ENCODE assay signal across 7 mouse cellular contexts in the genomic region with DNA sequence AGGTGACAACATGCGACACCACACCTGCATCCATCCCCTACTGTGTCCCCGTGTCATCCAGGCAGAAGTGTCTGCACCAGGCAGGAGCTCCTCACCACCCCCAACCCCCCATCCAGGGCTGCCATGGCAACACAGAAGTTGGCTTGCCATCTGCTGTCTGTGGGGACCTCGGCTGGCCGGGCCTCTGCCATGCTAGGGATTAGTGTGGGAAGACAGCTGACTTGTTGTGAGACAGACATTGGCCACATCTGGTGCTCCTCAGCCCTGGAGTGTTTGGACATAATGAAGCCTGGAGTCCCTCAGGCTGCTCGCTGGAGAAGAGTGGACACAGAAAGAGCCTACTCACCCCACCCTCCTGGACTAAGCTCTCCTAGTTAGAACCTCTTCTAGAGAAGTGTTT. TPM values are rescaled to one million over a fixed set of nuclear protein-coding genes. Genes with fewer than 3 reads are reported as not detected.
DNase-seq lines count a peak whose midpoint lies in the region; ATAC-seq lines count a peak whose summit lies in the region.

No protein-coding gene starts in this region.

- no peaks in the 10 kb centered on the region for H3K27me3 ChIP-seq in neural tube, embryonic 14.5 days (ENCODE audit: control insufficient read depth, insufficient read depth, low read length)
- H3K27me3 ChIP-seq in liver, embryonic 11.5 days (replicated peaks; ENCODE audit: control insufficient read depth, insufficient read depth, low read length) = peaks cover 12% of the 10 kb centered on the region

- DNase-seq in right cerebral cortex, adult 18-20 months = peak; percentile 59
- no peak for DNase-seq in right cerebral cortex, postnatal 25 days
- DNase-seq in gastrocnemius, adult 8-10 months (ENCODE audit: low spot score in 2 of 2) = peak; percentile 15 to 40
- peak; percentile 63 to 65 for DNase-seq in layer of hippocampus, postnatal 10 days (ENCODE audit: low spot score in 2 of 2)
- DNase-seq in adrenal gland, postnatal 4 days (ENCODE audit: low spot score in 2 of 2) = no peak
- no peak for DNase-seq in liver, embryonic 11.5 days (ENCODE audit: low spot score)

- H3K4me1 ChIP-seq in neural tube, embryonic 14.5 days (ENCODE audit: control insufficient read depth, insufficient read depth, low read length) = peaks cover 35% of the 10 kb centered on the region
- H3K4me1 ChIP-seq in liver, embryonic 11.5 days (replicated peaks; ENCODE audit: control insufficient read depth, insufficient read depth, low read length) = no peaks in the 10 kb centered on the region

- H3K4me3 ChIP-seq in neural tube, embryonic 14.5 days (ENCODE audit: low read depth, low read length) = no peak overlapping the region
- no peak overlapping the region for H3K4me3 ChIP-seq in liver, embryonic 11.5 days (ENCODE audit: low read depth, low read length)

- H3K27ac ChIP-seq in neural tube, embryonic 14.5 days (ENCODE audit: low read depth, low read length) = 0 out of 2 replicates have a peak overlapping the region, but pooled peaks have one; percentile 10
- no peak overlapping the region for H3K27ac ChIP-seq in liver, embryonic 11.5 days (ENCODE audit: low read depth, low read length)

- peak; percentile 76 for ATAC-seq in neural tube, embryonic 14.5 days (ENCODE audit: low read depth)
- ATAC-seq in liver, embryonic 11.5 days (replicated peaks; ENCODE audit: low FRiP score) = no peak

- WGBS in neural tube, embryonic 14.5 days = 8% methylated on average over 5 of the region's 5 CpGs
- 27% methylated on average over 5 of the region's 5 CpGs for WGBS in liver, embryonic 11.5 days

- no peak overlapping the region for H3K9ac ChIP-seq in neural tube, embryonic 14.5 days (replicated peaks; ENCODE audit: low read depth, low read length)
- H3K9ac ChIP-seq in liver, embryonic 11.5 days (ENCODE audit: low read depth, low read length) = no peak overlapping the region

- no peaks in the 10 kb centered on the region for H3K36me3 ChIP-seq in neural tube, embryonic 14.5 days (ENCODE audit: control insufficient read depth, insufficient read depth, low read length)
- H3K36me3 ChIP-seq in liver, embryonic 11.5 days (ENCODE audit: control insufficient read depth, insufficient read depth, low read length) = no peaks in the 10 kb centered on the region

- H3K4me2 ChIP-seq in neural tube, embryonic 14.5 days (ENCODE audit: low read depth, low read length) = no peak overlapping the region
- H3K4me2 ChIP-seq in liver, embryonic 11.5 days = no peak overlapping the region

- H3K9me3 ChIP-seq in neural tube, embryonic 14.5 days (ENCODE audit: control insufficient read depth, low read length) = no peaks in the 10 kb centered on the region
- H3K9me3 ChIP-seq in liver, embryonic 11.5 days (ENCODE audit: control insufficient read depth, low read length) = no peaks in the 10 kb centered on the region

RNA-seq across cellular contexts. Expression of gene Camk2n1, which starts 40.8 kb away (rescaled TPM):
- 1 to 10 TPM; 3.8 to 6.1 (median 5.3) TPM for total RNA-seq in gastrocnemius, adult 8-10 months (2022)
- 100 to 1,000 TPM; 161 to 168 TPM for total RNA-seq in layer of hippocampus, postnatal 10 days (2021)
- polyA plus RNA-seq in neural tube, embryonic 14.5 days (2014; fragmentation: Nextera tagmentation; extraction: Ambion mirVana) = 19.6 and 25.8 TPM in 2 replicates
- 10 to 100 TPM; 32.9 to 36.4 TPM for total RNA-seq in adrenal gland, postnatal 4 days (2021)
- 2.1 TPM in 2 replicates for polyA plus RNA-seq in liver, embryonic 11.5 days (2014; fragmentation: Nextera tagmentation; extraction: Ambion mirVana)

Comparison
In these comparisons a context has a peak if more than half of its experiments do, and no peak if none do; other contexts are left out.
1. DNase-seq: peak in right cerebral cortex, adult 18-20 months (single experiment), gastrocnemius, adult 8-10 months (2 of 2) and layer of hippocampus, postnatal 10 days (2 of 2); none in right cerebral cortex, postnatal 25 days (single experiment), adrenal gland, postnatal 4 days (0 of 2) and liver, embryonic 11.5 days (single experiment).
2. RNA of gene Camk2n1, which starts 40.8 kb away (total RNA-seq): 161 to 168 TPM in layer of hippocampus, postnatal 10 days and 32.9 to 36.4 TPM in adrenal gland, postnatal 4 days; 3.8 to 6.1 TPM in gastrocnemius, adult 8-10 months; every median in the first group is over 4 times any median in the second.